Mouse (Mus musculus) forebrain, embryonic 15.5 days (tissue): ENCODE data around the gene Zmym1. TPM values are rescaled to one million over a fixed set of nuclear protein-coding genes. Genes with fewer than 3 reads are reported as not detected.
"Not testable (repeated sequence)": the region's sequence is repeated elsewhere in the genome, so short reads cannot be mapped to it uniquely, and the experiment has no call there.

Experiments
- ATAC-seq: fragments of 200-750 bp; cut with Nextera tagmentation; replicated peaks from 2 replicates; pipeline ENCODE4 v1.8.0; 2017; ENCODE audit warnings: mild to moderate bottlenecking, moderate TSS enrichment, moderate library complexity
- H3K27ac ChIP-seq: fragments of 300-500 bp; sonication (generic); replicated peaks from 2 replicates; pipeline ENCODE4 v1.5.1; 2015; ENCODE audit warnings: mild to moderate bottlenecking, inconsistent platforms
- H3K27me3 ChIP-seq: fragments of 300-500 bp; sonication (generic); 2 replicates; pipeline ENCODE4 v1.6.1; 2015; ENCODE audit warnings: inconsistent platforms
- H3K36me3 ChIP-seq: fragments of 300-500 bp; sonication (generic); 2 replicates; pipeline ENCODE4 v1.6.1; 2015; ENCODE audit warnings: mild to moderate bottlenecking, inconsistent platforms
- H3K4me1 ChIP-seq: fragments of 300-500 bp; sonication (generic); 2 replicates; pipeline ENCODE4 v1.6.1; 2015; ENCODE audit warnings: inconsistent platforms
- H3K4me2 ChIP-seq: fragments of 300-500 bp; sonication (generic); replicated peaks from 2 replicates; pipeline ENCODE4 v1.6.1; 2015; ENCODE audit warnings: mild to moderate bottlenecking, inconsistent platforms
- H3K4me3 ChIP-seq: fragments of 300-500 bp; sonication (generic); 2 replicates; pipeline ENCODE4 v1.5.1; 2015; ENCODE audit warnings: mild to moderate bottlenecking, inconsistent platforms
- H3K9ac ChIP-seq: fragments of 300-500 bp; sonication (generic); replicated peaks from 2 replicates; pipeline ENCODE4 v1.6.1; 2015; ENCODE audit warnings: mild to moderate bottlenecking, inconsistent platforms
- H3K9me3 ChIP-seq: fragments of 300-500 bp; sonication (generic); 2 replicates; pipeline ENCODE4 v1.6.1; 2016; ENCODE audit warnings: inconsistent platforms
- WGBS: fragments of 180-500 bp; shearing (Covaris S2); methylation state at CpG from one replicate; pipeline ENCODE4 v1.1.7; 2015; ENCODE audit warnings: mixed read lengths; 5-methylcytosine and 5-hydroxymethylcytosine counted together
- polyA plus RNA-seq: library from polyadenylated mRNA; unstranded; fragments of >200 nt; fragmentation: Nextera tagmentation; extraction: Ambion mirVana; gene quantifications from 2 replicates; pipeline ENCODE4 v1.2.1, GENCODE M21; 2015

The Zmym1 gene
- polyA plus RNA-seq = 28.3 and 31.3 TPM in 2 replicates

DNA sequence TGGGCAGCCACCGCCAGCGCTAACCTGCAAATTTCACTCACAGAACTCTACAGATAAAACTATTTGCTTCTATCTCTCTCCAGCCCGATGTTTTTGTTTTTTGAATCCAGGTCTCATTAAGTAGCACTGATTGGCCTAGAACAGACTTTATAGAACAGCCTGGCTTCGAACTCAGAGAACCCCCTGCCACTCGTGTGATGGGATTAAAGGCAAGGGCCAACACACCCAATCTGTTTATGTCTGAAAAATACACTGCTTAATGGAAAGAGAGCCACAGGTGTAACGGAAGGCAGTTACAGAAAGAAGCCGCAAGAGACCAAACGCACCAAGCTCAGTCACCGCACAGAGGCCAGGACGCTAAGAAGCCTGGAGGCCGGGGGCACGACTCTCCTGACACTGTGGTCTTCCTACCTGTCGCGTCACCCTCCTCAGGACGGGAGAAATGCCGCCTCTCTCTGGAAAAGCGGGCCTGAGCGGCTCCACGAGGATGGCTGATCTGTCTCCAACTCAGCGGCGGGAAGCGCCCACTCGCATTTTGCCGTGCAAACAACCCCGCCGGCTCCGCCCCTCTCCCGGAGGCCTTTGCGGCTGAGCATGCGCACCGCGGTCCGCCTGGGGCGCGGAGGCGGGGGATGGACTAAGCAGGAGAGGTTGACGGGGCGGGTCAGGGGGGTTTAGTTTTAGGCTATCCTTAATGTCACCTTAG is at the start of gene Zmym1:
Gene Zmym1 (minus strand): TSS at position 568 of the 706 bp plus-strand sequence.
- Histone ChIP-seq H3K4me1 (peaks cover 14% of the 10 kb centered on the region), H3K9me3 (no peaks in the 10 kb centered on the region), H3K27me3 (no peaks in the 10 kb centered on the region), H3K9ac (peak within 1 kb of the TSS; percentile 74), H3K4me2 (peak within 1 kb of the TSS; percentile 59), H3K36me3 (peaks cover 12% of the 10 kb centered on the region), H3K27ac (peak within 1 kb of the TSS; percentile 59), H3K4me3 (peak within 1 kb of the TSS; percentile 78)
- ATAC-seq = peak; percentile 89
- 1% methylated on average over 38 of the region's 38 CpGs for WGBS

DNA sequence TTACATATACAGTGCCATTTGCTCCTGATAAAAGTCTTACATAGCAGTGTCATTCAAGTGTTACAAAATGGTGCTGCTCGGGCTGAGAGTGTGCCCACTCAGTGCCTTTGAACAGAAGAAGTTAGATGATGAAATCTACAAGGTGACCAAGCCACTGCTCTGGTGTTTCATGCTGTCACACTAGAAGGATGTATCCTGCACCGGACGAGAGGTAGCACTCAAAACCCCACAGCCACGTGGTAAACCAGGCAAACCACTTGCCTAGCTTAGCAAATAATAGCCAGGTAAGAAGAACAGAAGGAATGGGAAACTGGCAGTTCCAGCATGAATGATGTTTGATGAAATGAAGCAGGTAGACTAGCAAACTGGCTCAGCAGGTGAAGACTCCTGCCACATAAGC is 49.6 kb upstream of the Zmym1 start:
- ATAC-seq = no peak
- Histone ChIP-seq H3K27ac (no peak overlapping the region), H3K4me2 (no peak overlapping the region), H3K4me1 (no peaks in the 10 kb centered on the region), H3K4me3 (no peak overlapping the region), H3K9me3 (no peaks in the 10 kb centered on the region), H3K9ac (no peak overlapping the region), H3K36me3 (peaks cover 34% of the 10 kb centered on the region), H3K27me3 (no peaks in the 10 kb centered on the region)
- 78% methylated on average over 4 of the region's 4 CpGs for WGBS

DNA sequence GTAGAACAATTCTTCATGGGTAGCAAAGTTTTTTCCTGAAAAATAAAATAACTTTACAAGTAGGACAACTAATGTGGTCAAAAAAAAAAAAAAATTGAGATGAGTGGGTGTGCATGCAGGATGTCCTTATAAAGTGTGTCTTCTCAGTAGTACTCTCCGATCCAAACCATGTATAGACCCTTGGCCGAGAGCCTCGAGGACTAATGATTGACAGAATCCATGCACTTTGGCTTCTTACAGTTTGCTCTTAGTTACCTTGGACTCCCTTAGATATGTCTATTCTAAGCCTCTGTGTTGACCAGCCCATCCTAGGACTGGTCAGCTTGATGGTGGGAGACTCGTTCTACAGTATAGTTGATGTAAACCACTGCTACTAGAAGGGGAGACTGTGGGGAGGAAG is 46.6 kb upstream of the Zmym1 start:
- no peaks in the 10 kb centered on the region for H3K27me3 ChIP-seq
- no peak overlapping the region for H3K4me2 ChIP-seq
- H3K36me3 ChIP-seq = peaks cover 34% of the 10 kb centered on the region
- no peak for ATAC-seq
- H3K9ac ChIP-seq = no peak overlapping the region
- no peak overlapping the region for H3K4me3 ChIP-seq
- WGBS = 95% methylated on average over 4 of the region's 4 CpGs
- H3K9me3 ChIP-seq = no peaks in the 10 kb centered on the region
- H3K4me1 ChIP-seq = no peaks in the 10 kb centered on the region
- no peak overlapping the region for H3K27ac ChIP-seq

DNA sequence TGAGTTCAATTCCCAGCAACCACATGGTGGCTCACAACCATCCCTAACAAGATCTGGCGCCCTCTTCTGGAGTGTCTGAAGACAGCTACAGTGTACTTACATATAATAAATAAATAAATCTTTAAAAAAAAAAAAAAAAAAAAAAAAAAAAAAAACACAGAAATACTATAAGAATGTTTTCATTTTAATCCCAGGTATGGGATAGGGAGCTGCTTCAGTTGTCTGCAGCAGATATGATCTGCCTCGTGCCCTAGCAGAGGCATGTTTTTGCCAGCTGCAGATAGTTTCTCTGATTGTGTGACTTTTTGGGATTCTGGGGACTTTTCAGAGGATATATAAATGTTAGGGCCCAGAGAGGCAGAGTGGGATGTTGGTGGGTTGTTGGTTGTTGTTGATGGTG is 38.6 kb upstream of the Zmym1 start:
- not testable (repeated sequence) for H3K27me3 ChIP-seq, H3K9me3 ChIP-seq, ATAC-seq, H3K27ac ChIP-seq, H3K4me3 ChIP-seq, H3K4me2 ChIP-seq, H3K36me3 ChIP-seq, H3K4me1 ChIP-seq, H3K9ac ChIP-seq
- 67% methylated on average over 2 of the region's 2 CpGs for WGBS

DNA sequence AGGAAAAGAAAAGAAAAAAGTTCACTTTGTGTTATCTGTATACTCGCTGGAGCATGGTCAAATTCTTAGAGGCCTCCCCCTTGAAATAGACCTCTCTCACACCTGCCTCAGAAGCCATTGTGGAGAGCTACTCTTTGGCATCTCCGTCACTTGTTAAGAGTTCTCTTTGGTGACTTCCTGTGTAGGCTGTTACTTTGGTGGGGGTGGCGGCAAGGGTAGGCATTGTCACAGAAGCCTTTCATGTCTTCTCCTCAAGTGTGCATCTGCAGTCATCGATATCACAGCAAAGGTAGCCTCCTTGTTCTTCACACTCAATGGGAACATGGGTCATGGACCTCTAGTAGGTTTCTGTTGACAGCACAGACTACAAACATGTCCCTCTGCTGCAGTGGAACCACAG is 34.1 kb upstream of the Zmym1 start:
- Histone ChIP-seq H3K9ac (no peak overlapping the region), H3K27me3 (no peaks in the 10 kb centered on the region), H3K9me3 (no peaks in the 10 kb centered on the region), H3K4me3 (no peak overlapping the region), H3K4me2 (no peak overlapping the region), H3K27ac (no peak overlapping the region), H3K4me1 (no peaks in the 10 kb centered on the region), H3K36me3 (peaks cover 22% of the 10 kb centered on the region)
- 91% methylated on average over 4 of the region's 4 CpGs for WGBS
- ATAC-seq = no peak

DNA sequence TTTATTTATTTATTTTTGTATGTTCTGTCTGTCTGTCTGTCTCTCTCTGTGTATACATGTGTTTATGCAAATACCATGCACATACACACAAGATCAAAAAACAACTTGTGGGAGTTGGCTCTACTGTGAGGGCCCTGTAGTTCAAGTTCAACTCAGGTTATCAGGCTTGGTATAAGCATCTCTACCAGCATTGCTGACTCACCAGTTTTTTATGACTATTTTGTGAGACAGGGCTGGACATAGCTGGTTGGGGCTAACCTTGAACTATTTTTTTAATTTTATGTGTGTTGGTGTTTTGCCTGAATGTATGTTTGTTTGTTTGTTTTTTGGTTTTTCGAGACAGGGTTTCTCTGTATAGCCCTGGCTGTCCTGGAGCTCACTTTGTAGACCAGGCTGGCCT is 30.2 kb upstream of the Zmym1 start:
- Histone ChIP-seq H3K27me3 (no peaks in the 10 kb centered on the region), H3K9ac (no peak overlapping the region), H3K4me1 (no peaks in the 10 kb centered on the region), H3K36me3 (peaks cover 30% of the 10 kb centered on the region), H3K27ac (no peak overlapping the region), H3K4me3 (no peak overlapping the region), H3K4me2 (no peak overlapping the region), H3K9me3 (no peaks in the 10 kb centered on the region)
- ATAC-seq = no peak
- WGBS = 97% methylated on average over 1 of the region's 1 CpGs

DNA sequence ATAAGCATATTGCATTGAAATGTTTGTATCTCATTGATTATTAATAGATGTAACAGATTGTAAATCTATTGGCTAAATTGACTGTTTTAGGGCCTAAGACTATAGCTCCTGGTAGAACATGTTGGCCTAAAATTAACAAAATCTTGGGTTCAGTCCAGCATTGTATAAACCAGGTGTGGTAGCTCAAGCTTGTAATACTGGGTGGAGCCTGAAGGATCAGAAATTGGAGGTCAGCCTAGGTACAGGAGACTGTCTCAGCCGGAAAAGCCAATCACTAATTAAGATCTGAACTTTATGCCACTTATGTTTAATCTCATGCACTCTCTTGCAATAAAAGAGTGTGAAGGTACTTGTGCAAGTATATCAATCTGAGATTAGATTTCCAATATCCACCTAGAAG is 24.8 kb upstream of the Zmym1 start:
- H3K27ac ChIP-seq = no peak overlapping the region
- ATAC-seq = no peak
- no peak overlapping the region for H3K4me2 ChIP-seq
- no peaks in the 10 kb centered on the region for H3K27me3 ChIP-seq
- WGBS = 76% methylated on average over 1 of the region's 1 CpGs
- H3K36me3 ChIP-seq = peaks cover 15% of the 10 kb centered on the region
- no peaks in the 10 kb centered on the region for H3K4me1 ChIP-seq
- no peak overlapping the region for H3K9ac ChIP-seq
- no peak overlapping the region for H3K4me3 ChIP-seq
- no peaks in the 10 kb centered on the region for H3K9me3 ChIP-seq

DNA sequence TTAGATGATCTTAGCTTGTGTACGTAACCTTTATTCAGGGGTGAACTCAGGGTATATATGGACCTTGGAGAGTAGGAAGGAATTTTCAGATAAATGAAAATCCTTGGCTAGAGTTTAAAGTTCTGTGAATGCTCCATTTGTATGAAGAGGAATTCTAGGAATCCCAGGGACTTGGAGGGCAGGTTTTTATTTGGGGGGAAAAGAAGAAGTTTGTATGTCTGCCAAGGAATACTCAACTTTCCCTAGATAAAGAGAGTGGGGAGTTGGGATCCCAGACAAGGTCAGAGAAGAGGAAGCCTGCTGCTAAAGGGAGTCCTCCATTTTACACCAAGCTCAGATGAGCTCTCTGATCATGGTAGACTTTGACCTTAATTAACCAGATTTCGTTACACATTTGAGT is 22.2 kb upstream of the Zmym1 start:
- Histone ChIP-seq H3K4me3 (no peak overlapping the region), H3K9me3 (no peaks in the 10 kb centered on the region), H3K27ac (no peak overlapping the region), H3K27me3 (no peaks in the 10 kb centered on the region), H3K4me2 (no peak overlapping the region), H3K4me1 (peaks cover 13% of the 10 kb centered on the region), H3K36me3 (peaks cover 3% of the 10 kb centered on the region; the same call in 1 of the 2 replicates), H3K9ac (no peak overlapping the region)
- ATAC-seq = no peak
- 93% methylated on average over 2 of the region's 2 CpGs for WGBS

DNA sequence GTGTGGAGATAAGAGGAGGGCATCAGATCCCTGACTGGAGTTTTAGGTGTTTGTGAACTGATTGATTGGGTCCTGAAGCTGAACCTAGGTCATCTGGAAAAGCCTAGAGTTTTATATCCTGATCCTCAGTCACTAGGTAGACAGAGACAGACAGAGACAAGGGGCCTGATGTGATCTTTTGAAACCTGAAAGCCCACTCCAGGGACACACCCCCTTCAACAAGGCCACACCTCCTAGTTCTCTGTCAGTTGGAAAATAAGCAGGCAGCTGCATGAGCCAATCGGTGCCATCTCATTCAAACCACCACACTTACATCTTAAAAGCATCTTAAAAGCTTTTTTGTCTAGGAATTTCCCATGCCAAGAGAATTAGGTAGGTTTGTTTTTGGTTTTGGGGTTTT is 19.9 kb upstream of the Zmym1 start:
- H3K27me3 ChIP-seq = no peaks in the 10 kb centered on the region
- H3K4me1 ChIP-seq = peaks cover 20% of the 10 kb centered on the region
- H3K36me3 ChIP-seq = no peaks in the 10 kb centered on the region
- ATAC-seq = no peak
- H3K4me3 ChIP-seq = no peak overlapping the region
- WGBS = 51% methylated on average over 1 of the region's 1 CpGs
- no peak overlapping the region for H3K27ac ChIP-seq
- H3K4me2 ChIP-seq = no peak overlapping the region
- no peak overlapping the region; the same call in 1 of the 2 replicates for H3K9ac ChIP-seq
- H3K9me3 ChIP-seq = no peaks in the 10 kb centered on the region

DNA sequence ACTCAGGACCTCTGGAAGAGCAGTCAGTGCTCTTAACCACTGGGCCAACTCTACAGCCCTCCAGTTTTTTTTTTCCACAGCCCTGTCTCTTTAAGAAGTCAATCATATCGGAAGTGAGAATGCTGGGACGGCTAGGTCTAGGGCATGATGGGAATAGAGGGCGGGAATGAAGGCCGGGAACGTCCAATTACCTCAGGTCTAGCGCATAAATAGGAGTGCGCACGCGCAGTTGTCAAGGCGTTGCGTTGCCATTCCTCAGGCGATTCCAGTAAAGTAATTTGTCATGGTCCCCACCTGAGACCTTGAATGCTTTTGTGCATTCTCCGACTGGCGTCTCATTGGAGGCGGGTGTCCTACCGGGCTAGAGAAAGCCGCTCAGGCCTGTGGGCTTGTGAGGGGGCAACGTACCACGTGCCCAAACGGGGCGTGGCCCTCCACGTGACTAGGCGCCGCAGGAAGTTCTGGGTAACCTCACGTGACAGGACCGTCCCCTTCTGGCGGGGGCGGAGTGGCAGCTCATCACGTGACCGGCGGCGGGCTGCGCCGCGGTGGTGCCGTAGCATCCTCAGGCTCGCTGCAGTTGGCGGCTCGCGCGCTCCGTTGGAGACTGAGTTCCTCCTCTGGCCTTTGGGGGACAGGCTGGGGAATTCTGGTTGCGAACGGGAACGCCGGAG is 16.1 kb upstream of the Zmym1 start, which contains the start of gene Zmym6:
Gene Zmym6 (plus strand): TSS at position 509 of the 674 bp plus-strand sequence.
- Histone ChIP-seq H3K27ac (peak within 1 kb of the TSS; percentile 95), H3K9me3 (no peaks in the 10 kb centered on the region), H3K4me2 (peak within 1 kb of the TSS; percentile 60), H3K4me1 (peaks cover 20% of the 10 kb centered on the region), H3K36me3 (no peaks in the 10 kb centered on the region), H3K9ac (peak within 1 kb of the TSS; percentile 61), H3K4me3 (peak within 1 kb of the TSS; percentile 74), H3K27me3 (no peaks in the 10 kb centered on the region)
- under 1% methylated on average over 45 of the region's 46 CpGs for WGBS
- ATAC-seq = peak; percentile 99

DNA sequence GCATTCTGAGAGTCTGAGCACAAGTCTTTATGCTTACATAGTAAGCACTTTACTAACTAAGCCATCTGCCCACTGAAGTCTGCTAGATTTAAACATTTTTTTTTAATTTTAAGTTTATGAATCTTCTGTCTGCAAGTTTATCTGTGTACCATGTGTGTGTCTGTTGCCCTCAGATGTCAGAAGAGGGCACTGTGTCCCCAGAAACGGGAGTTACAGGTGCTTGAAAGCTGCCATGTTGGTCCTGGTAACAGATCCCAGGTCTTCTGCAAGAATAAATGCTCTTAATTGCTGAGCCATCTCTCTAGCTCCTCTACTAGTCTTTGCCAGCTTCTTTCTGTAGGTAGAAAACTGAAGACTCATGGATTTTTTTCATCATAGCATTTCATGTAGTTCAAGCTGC is 14.0 kb upstream of the Zmym1 start:
- no peak for ATAC-seq
- H3K9me3 ChIP-seq = no peaks in the 10 kb centered on the region
- 68% methylated on average over 1 of the region's 1 CpGs for WGBS

DNA sequence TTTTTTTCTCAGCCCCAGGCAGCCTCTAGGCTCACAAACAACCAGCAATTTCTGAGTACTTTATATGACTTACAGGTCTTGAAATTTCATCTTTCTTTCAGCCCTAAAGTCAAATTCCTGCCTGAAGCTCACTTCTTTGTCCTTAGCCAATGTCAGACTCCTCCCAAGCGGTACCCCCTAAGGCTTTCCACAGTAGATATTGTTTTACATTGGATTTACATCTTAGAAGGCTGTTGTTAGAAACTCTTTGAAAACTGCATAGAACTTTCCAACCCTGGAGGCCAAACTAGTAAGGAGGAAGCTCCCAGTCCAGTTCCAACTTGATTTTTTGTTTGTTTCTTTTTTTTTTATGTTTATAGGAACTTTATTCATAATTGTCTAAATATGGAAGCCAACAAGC is 3.1 kb upstream of the Zmym1 start:
- H3K27ac ChIP-seq = no peak overlapping the region
- H3K36me3 ChIP-seq = no peaks in the 10 kb centered on the region
- H3K27me3 ChIP-seq = no peaks in the 10 kb centered on the region
- no peak for ATAC-seq
- H3K9ac ChIP-seq = no peak overlapping the region
- peaks cover 14% of the 10 kb centered on the region for H3K4me1 ChIP-seq
- H3K4me3 ChIP-seq = no peak overlapping the region
- no peaks in the 10 kb centered on the region for H3K9me3 ChIP-seq
- no peak overlapping the region for H3K4me2 ChIP-seq
- WGBS = 55% methylated on average over 1 of the region's 1 CpGs

More for the DNA sequence above, 14.0 kb upstream of the Zmym1 start:
- Histone ChIP-seq H3K4me1 (peaks cover 18% of the 10 kb centered on the region), H3K27me3 (no peaks in the 10 kb centered on the region), H3K9ac (no peak overlapping the region), H3K4me3 (no peak overlapping the region), H3K36me3 (no peaks in the 10 kb centered on the region), H3K27ac (no peak overlapping the region), H3K4me2 (no peak overlapping the region)
